Mouse (Mus musculus) embryonic fibroblast, embryonic 13.5 days (primary cell): Measurements from ENCODE around the gene Slc2a3.

Source experiments
- CTCF ChIP-seq: IDR thresholded peaks from 2 replicates; pipeline ENCODE4 v1.5.1; 2011; ENCODE audit warnings: mild to moderate bottlenecking, control low read depth, low read length, moderate library complexity, borderline replicate concordance; ENCODE audit not compliant: insufficient read depth
- POLR2A ChIP-seq: IDR thresholded peaks from 2 replicates; pipeline ENCODE4 v1.6.1; 2011; ENCODE audit warnings: low read depth, mild to moderate bottlenecking, control low read depth, low read length, moderate library complexity

- TF ChIP-seq CTCF (peak; percentile 62; the same call in 1 of the 2 replicates), POLR2A (no peak)
Measured at GRCm38 (mm10) chr6:122784866-122785265, 16.6 kb downstream of the Slc2a3 start.
